Mouse (Mus musculus) liver, embryonic 12.5 days (tissue): ENCODE results near the gene Olfr44. TPM values are rescaled to one million over a fixed set of nuclear protein-coding genes. Genes with fewer than 3 reads are reported as not detected.

ENCODE experiments used
- ATAC-seq: fragments of 200-750 bp; cut with Nextera tagmentation; 2 replicates; pipeline ENCODE4 v1.8.0; 2017; ENCODE audit warnings: moderate number of reproducible peaks, mild to moderate bottlenecking, moderate library complexity
- H3K27ac ChIP-seq: fragments of 300-500 bp; sonication (generic); 2 replicates; pipeline ENCODE4 v1.5.1; 2016; ENCODE audit warnings: mild to moderate bottlenecking
- H3K27me3 ChIP-seq: fragments of 300-500 bp; sonication (generic); replicated peaks from 2 replicates; pipeline ENCODE4 v1.6.1; 2016; ENCODE audit warnings: mild to moderate bottlenecking, moderate library complexity
- H3K36me3 ChIP-seq: fragments of 300-500 bp; sonication (generic); 2 replicates; pipeline ENCODE4 v1.6.1; 2016; ENCODE audit warnings: mild to moderate bottlenecking, moderate library complexity
- H3K4me1 ChIP-seq: fragments of 300-500 bp; sonication (generic); 2 replicates; pipeline ENCODE4 v1.6.1; 2016
- H3K4me2 ChIP-seq: fragments of 300-500 bp; sonication (generic); 2 replicates; pipeline ENCODE4 v1.6.1; 2016; ENCODE audit warnings: mild to moderate bottlenecking, moderate library complexity
- H3K4me3 ChIP-seq: fragments of 300-500 bp; sonication (generic); 2 replicates; pipeline ENCODE4 v1.5.1; 2016; ENCODE audit warnings: mild to moderate bottlenecking, moderate library complexity
- H3K9ac ChIP-seq: fragments of 300-500 bp; sonication (generic); 2 replicates; pipeline ENCODE4 v1.6.1; 2016; ENCODE audit warnings: mild to moderate bottlenecking, moderate library complexity
- H3K9me3 ChIP-seq: fragments of 300-500 bp; sonication (generic); replicated peaks from 2 replicates; pipeline ENCODE4 v1.6.1; 2016; ENCODE audit warnings: mild to moderate bottlenecking, moderate library complexity
- WGBS: fragments of 180-500 bp; shearing (Covaris S2); methylation state at CpG from one replicate; pipeline ENCODE4 v1.1.7; 2016; ENCODE audit not compliant: insufficient replicate concordance; 5-methylcytosine and 5-hydroxymethylcytosine counted together
- polyA plus RNA-seq: library from polyadenylated mRNA; unstranded; fragments of >200 nt; fragmentation: Nextera tagmentation; extraction: Ambion mirVana; gene quantifications from 2 replicates; pipeline ENCODE4 v1.2.1, GENCODE M21; 2016

Gene Olfr44
- not detected in 2 replicates for polyA plus RNA-seq

GRCm38 (mm10) chr9:39493895-39494294, at the start of gene Olfr44:
Gene Olfr44 (minus strand): TSS chr9:39493995.
- Histone ChIP-seq H3K27me3 (no peaks in the 10 kb centered on the region), H3K27ac (no peak within 1 kb of the TSS), H3K4me1 (no peaks in the 10 kb centered on the region), H3K9ac (no peak within 1 kb of the TSS), H3K36me3 (no peaks in the 10 kb centered on the region), H3K9me3 (no peaks in the 10 kb centered on the region), H3K4me3 (no peak within 1 kb of the TSS), H3K4me2 (no peak within 1 kb of the TSS)
- no peak for ATAC-seq
- 67% methylated on average over 2 of the region's 2 CpGs for WGBS

- Histone ChIP-seq H3K4me3 (no peak overlapping the region), H3K9me3 (no peaks in the 10 kb centered on the region), H3K4me1 (no peaks in the 10 kb centered on the region), H3K36me3 (no peaks in the 10 kb centered on the region), H3K9ac (no peak overlapping the region), H3K4me2 (no peak overlapping the region), H3K27ac (no peak overlapping the region), H3K27me3 (no peaks in the 10 kb centered on the region)
- ATAC-seq, result no peak
- 61% methylated on average over 1 of the region's 1 CpGs for WGBS
Measured at GRCm38 (mm10) chr9:39523616-39524285, 30.0 kb upstream of the Olfr44 start.

- no peak overlapping the region for H3K4me2 ChIP-seq
- H3K27ac ChIP-seq, result no peak overlapping the region
- no peak for ATAC-seq
- H3K27me3 ChIP-seq, result no peaks in the 10 kb centered on the region
- H3K4me3 ChIP-seq, result no peak overlapping the region
- H3K9me3 ChIP-seq, result no peaks in the 10 kb centered on the region
- H3K9ac ChIP-seq, result no peak overlapping the region
- no peaks in the 10 kb centered on the region for H3K36me3 ChIP-seq
- H3K4me1 ChIP-seq, result no peaks in the 10 kb centered on the region
Measured at GRCm38 (mm10) chr9:39518595-39518994, 24.8 kb upstream of the Olfr44 start.

GRCm38 (mm10) chr9:39515531-39515930, 21.7 kb upstream of the Olfr44 start, which contains the start of gene Olfr957:
Gene Olfr957 (minus strand): TSS chr9:39515809.
- no peak for ATAC-seq
- Histone ChIP-seq H3K4me3 (no peak within 1 kb of the TSS), H3K9ac (no peak within 1 kb of the TSS), H3K27me3 (no peaks in the 10 kb centered on the region), H3K4me1 (no peaks in the 10 kb centered on the region), H3K4me2 (no peak within 1 kb of the TSS), H3K9me3 (no peaks in the 10 kb centered on the region), H3K36me3 (no peaks in the 10 kb centered on the region), H3K27ac (no peak within 1 kb of the TSS)
- 45% methylated on average over 3 of the region's 3 CpGs for WGBS

DNA sequence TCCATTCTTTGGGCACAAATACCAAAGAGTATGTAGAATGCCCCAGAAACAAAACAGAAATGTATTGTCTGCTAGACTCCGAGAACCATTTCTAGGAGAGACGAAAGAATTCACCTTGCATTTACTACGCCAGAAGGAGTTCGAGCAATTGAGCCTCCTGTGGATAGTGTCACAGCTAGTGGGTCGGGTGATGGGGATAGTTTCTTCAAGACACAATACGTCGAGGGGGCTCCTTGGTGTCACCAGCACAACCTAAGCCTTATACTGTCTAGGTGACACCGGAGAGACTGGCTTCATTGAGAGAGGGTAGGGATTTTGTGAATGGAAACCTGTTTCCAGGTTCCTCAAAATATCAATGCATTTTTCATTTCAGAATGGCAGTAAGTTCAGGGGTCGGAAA, 15.6 kb upstream of the Olfr44 start:
- H3K27me3 ChIP-seq, result no peaks in the 10 kb centered on the region
- no peaks in the 10 kb centered on the region for H3K4me1 ChIP-seq
- WGBS, result 67% methylated on average over 9 of the region's 9 CpGs
- no peak for ATAC-seq
- H3K27ac ChIP-seq, result no peak overlapping the region
- H3K4me3 ChIP-seq, result no peak overlapping the region
- no peak overlapping the region for H3K9ac ChIP-seq
- no peak overlapping the region for H3K4me2 ChIP-seq
- no peaks in the 10 kb centered on the region for H3K36me3 ChIP-seq
- no peaks in the 10 kb centered on the region for H3K9me3 ChIP-seq

DNA sequence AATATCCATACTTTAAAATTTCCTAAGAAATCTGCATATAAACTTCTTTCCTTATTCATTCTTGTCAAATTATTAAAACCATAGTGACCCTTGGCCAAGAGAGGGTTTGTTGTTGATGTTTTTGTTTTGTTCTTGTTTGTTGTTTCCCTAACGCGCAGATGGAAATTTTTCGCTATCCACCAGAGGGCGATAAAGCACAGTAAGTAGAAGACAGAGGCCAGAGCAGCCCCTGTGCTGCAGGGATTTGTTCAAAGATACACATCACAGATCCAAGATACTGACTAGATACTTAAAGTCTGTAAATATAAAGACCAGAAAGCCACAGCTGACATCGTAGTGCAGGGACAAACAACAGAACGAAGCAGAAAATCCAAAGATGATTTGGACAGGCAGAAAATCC, 15.2 kb upstream of the Olfr44 start:
- H3K9ac ChIP-seq, result no peak overlapping the region
- H3K36me3 ChIP-seq, result no peaks in the 10 kb centered on the region
- 10% methylated on average over 6 of the region's 6 CpGs for WGBS
- H3K27ac ChIP-seq, result no peak overlapping the region
- no peak overlapping the region for H3K4me3 ChIP-seq
- H3K4me1 ChIP-seq, result no peaks in the 10 kb centered on the region
- ATAC-seq, result no peak
- H3K9me3 ChIP-seq, result no peaks in the 10 kb centered on the region
- no peak overlapping the region for H3K4me2 ChIP-seq
- no peaks in the 10 kb centered on the region for H3K27me3 ChIP-seq

GRCm38 (mm10) chr9:39471844-39472243, 22.0 kb downstream of the Olfr44 start, which contains the start of gene Olfr955:
Gene Olfr955 (minus strand): TSS chr9:39471944.
- Histone ChIP-seq H3K27me3 (no peaks in the 10 kb centered on the region), H3K4me3 (no peak within 1 kb of the TSS), H3K9ac (no peak within 1 kb of the TSS), H3K36me3 (no peaks in the 10 kb centered on the region), H3K27ac (no peak within 1 kb of the TSS), H3K4me2 (no peak within 1 kb of the TSS), H3K4me1 (no peaks in the 10 kb centered on the region), H3K9me3 (no peaks in the 10 kb centered on the region)
- no peak for ATAC-seq
- WGBS, result 37% methylated on average over 1 of the region's 1 CpGs

DNA sequence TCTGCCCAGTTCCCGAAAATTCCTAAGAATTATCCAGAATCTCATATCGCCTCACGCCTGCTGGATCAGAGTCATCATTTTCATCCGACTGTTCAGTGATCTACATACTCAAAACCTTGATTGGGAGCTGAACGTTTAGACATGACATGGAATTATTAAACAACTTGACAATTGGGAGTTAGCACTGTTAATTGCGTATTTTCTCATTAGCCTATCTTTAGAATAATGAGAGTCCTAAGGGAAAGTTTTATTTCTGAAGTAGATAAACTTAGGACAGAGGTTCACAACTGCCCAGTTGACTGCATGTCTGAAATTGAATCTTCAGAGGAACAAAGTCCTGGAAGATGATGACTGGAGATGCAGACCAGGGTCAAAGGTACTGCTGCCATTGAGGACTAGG, 37.4 kb downstream of the Olfr44 start, which contains the start of gene Olfr954:
Gene Olfr954, plus strand, starts transcription at position 301 of the 400 bp plus-strand sequence.
- no peak within 1 kb of the TSS for H3K4me2 ChIP-seq
- H3K9ac ChIP-seq, result no peak within 1 kb of the TSS
- H3K9me3 ChIP-seq, result no peaks in the 10 kb centered on the region
- H3K27ac ChIP-seq, result no peak within 1 kb of the TSS
- ATAC-seq, result no peak
- WGBS, result 71% methylated on average over 6 of the region's 6 CpGs
- H3K4me3 ChIP-seq, result no peak within 1 kb of the TSS
- no peaks in the 10 kb centered on the region for H3K36me3 ChIP-seq
- H3K27me3 ChIP-seq, result no peaks in the 10 kb centered on the region
- no peaks in the 10 kb centered on the region for H3K4me1 ChIP-seq

Other genes with a start within 250 kb of the Olfr44 start
- not detected in 2 replicates for gene Olfr1537, start 244.0 kb downstream of the Olfr44 start, polyA plus RNA-seq
- gene Olfr945, start 217.2 kb downstream of the Olfr44 start, polyA plus RNA-seq, result not detected in 2 replicates
- not detected in 2 replicates for gene Olfr948, start 167.9 kb downstream of the Olfr44 start, polyA plus RNA-seq
- not detected in 2 replicates for gene Olfr951, start 106.6 kb downstream of the Olfr44 start, polyA plus RNA-seq
- not detected in 2 replicates for gene Olfr952, start 66.8 kb downstream of the Olfr44 start, polyA plus RNA-seq
- gene Olfr954, start 37.3 kb downstream of the Olfr44 start, polyA plus RNA-seq, result not detected in 2 replicates
- gene Olfr955, start 22.1 kb downstream of the Olfr44 start, polyA plus RNA-seq, result not detected in 2 replicates
- not detected in 2 replicates for gene Olfr957, start 21.8 kb upstream of the Olfr44 start, polyA plus RNA-seq
- gene Olfr958, start 60.1 kb upstream of the Olfr44 start, polyA plus RNA-seq, result not detected in 2 replicates
- not detected in 2 replicates for gene Olfr959, start 81.6 kb upstream of the Olfr44 start, polyA plus RNA-seq
- gene AW551984, start 110.4 kb upstream of the Olfr44 start, polyA plus RNA-seq, result 4.7 and 5.9 TPM in 2 replicates
- gene Olfr148, start 116.7 kb upstream of the Olfr44 start, polyA plus RNA-seq, result not detected in 2 replicates
- gene Olfr960, start 127.4 kb upstream of the Olfr44 start, polyA plus RNA-seq, result not detected in 2 replicates
- not detected in 2 replicates for gene Olfr961, start 151.1 kb upstream of the Olfr44 start, polyA plus RNA-seq
- gene Olfr963, start 173.2 kb upstream of the Olfr44 start, polyA plus RNA-seq, result not detected in 2 replicates
- not detected in 2 replicates for gene Olfr149, start 213.1 kb upstream of the Olfr44 start, polyA plus RNA-seq
- gene Olfr965, start 217.4 kb upstream of the Olfr44 start, polyA plus RNA-seq, result not detected in 2 replicates
- gene Olfr150, start 237.0 kb upstream of the Olfr44 start, polyA plus RNA-seq, result not detected in 2 replicates